Mouse (Mus musculus): ENCODE results near the gene 4933428G20Rik. TPM values are rescaled to one million over a fixed set of nuclear protein-coding genes. Genes with fewer than 3 reads are reported as not detected.

4933428G20Rik gene
- polyA plus RNA-seq, 1 experiment from 2014 or later = 0.15 TPM

DNA sequence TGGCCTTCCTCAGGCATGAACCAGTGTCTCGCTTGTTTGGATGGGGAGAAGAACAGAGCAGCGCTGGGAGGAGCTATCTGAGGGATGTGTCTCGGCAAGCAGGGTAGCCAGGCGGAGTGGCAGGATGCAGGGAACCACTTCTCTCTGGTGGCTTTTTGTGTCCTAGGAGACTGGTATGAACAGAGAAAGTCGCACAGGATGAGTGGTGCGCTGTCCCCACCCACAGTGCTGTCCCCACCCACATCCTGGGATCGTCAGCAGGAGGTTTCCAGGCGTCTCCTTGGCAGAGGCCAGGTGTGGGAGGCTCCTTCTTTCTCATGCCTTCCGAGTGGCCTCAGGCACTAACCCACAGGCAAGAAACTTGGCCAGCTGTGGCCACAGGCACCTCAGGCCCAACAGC lies 2.2 kb upstream of the 4933428G20Rik start:
- H3K9ac ChIP-seq (ENCODE audit: low read depth, low read length) = no peak overlapping the region
- WGBS = 31% methylated on average over 9 of the region's 9 CpGs
- H3K27me3 ChIP-seq (ENCODE audit: control insufficient read depth, insufficient read depth, low read length) = peaks cover 25% of the 10 kb centered on the region
- peaks cover 15% of the 10 kb centered on the region for H3K4me1 ChIP-seq (ENCODE audit: control insufficient read depth, insufficient read depth, low read length)
- no peak overlapping the region for H3K4me3 ChIP-seq (ENCODE audit: low read length)
- no peaks in the 10 kb centered on the region for H3K9me3 ChIP-seq (ENCODE audit: control insufficient read depth, low read length)
- H3K36me3 ChIP-seq (ENCODE audit: control insufficient read depth, insufficient read depth, low read length) = peaks cover 3% of the 10 kb centered on the region; the same call in 1 of the 2 replicates
- ATAC-seq (ENCODE audit: low FRiP score, low TSS enrichment) = no peak
- H3K4me2 ChIP-seq (replicated peaks; ENCODE audit: low read depth, low read length) = no peak overlapping the region
- H3K27ac ChIP-seq (ENCODE audit: low read depth, low read length) = no peak overlapping the region

- Histone ChIP-seq H3K4me1 (ENCODE audit: control insufficient read depth, insufficient read depth, low read length) (peaks cover 15% of the 10 kb centered on the region), H3K36me3 (ENCODE audit: control insufficient read depth, insufficient read depth, low read length) (peaks cover 11% of the 10 kb centered on the region; the same call in 1 of the 2 replicates), H3K27me3 (ENCODE audit: control insufficient read depth, insufficient read depth, low read length) (peaks cover 25% of the 10 kb centered on the region), H3K9me3 (ENCODE audit: control insufficient read depth, low read length) (no peaks in the 10 kb centered on the region), H3K27ac (ENCODE audit: low read depth, low read length) (no peak overlapping the region), H3K9ac (ENCODE audit: low read depth, low read length) (peak overlapping the region; percentile 52; the same call in 1 of the 2 replicates), H3K4me3 (ENCODE audit: low read length) (peak overlapping the region; percentile 35), H3K4me2 (replicated peaks; ENCODE audit: low read depth, low read length) (peak overlapping the region; percentile 65)
- ATAC-seq (ENCODE audit: low FRiP score, low TSS enrichment) = peak; percentile 38; the same call in 1 of the 2 replicates
- 9% methylated on average over 50 of the region's 51 CpGs for WGBS
Observed at GRCm38 (mm10) chr11:97500720-97501448, 744 bp upstream of the 4933428G20Rik start.

DNA sequence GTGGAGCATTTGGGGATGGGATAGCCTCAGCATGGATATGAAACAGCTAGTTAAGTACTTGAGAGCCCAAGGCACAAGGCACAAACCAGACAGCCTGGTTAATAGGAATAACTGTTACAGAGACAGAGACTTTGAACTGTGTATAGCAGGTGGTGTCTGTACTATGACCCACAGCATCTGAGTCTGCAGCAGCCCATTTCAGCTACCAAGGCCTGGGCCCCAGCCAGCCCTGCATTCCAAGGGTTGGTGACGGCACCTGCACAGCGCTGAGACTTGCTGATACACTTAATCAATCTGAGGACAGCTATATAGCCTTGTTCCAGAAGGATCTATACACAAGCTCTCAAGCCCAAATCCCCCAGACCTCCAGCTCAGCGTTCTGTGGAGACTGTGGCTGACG lies 2.6 kb downstream of the 4933428G20Rik start:
- H3K4me2 ChIP-seq (replicated peaks; ENCODE audit: low read depth, low read length) = no peak overlapping the region
- peaks cover 19% of the 10 kb centered on the region; the same call in 1 of the 2 replicates for H3K36me3 ChIP-seq (ENCODE audit: control insufficient read depth, insufficient read depth, low read length)
- H3K4me1 ChIP-seq (ENCODE audit: control insufficient read depth, insufficient read depth, low read length) = peaks cover 15% of the 10 kb centered on the region
- H3K9me3 ChIP-seq (ENCODE audit: control insufficient read depth, low read length) = no peaks in the 10 kb centered on the region
- H3K27me3 ChIP-seq (ENCODE audit: control insufficient read depth, insufficient read depth, low read length) = peaks cover 25% of the 10 kb centered on the region
- H3K27ac ChIP-seq (ENCODE audit: low read depth, low read length) = no peak overlapping the region
- H3K9ac ChIP-seq (ENCODE audit: low read depth, low read length) = no peak overlapping the region
- no peak overlapping the region for H3K4me3 ChIP-seq (ENCODE audit: low read length)
- 87% methylated on average over 4 of the region's 4 CpGs for WGBS
- ATAC-seq (ENCODE audit: low FRiP score, low TSS enrichment) = no peak

- no peak for ATAC-seq (ENCODE audit: low FRiP score, low TSS enrichment)
- Histone ChIP-seq H3K27ac (ENCODE audit: low read depth, low read length) (no peak overlapping the region), H3K4me3 (ENCODE audit: low read length) (no peak overlapping the region), H3K9ac (ENCODE audit: low read depth, low read length) (no peak overlapping the region), H3K4me1 (ENCODE audit: control insufficient read depth, insufficient read depth, low read length) (no peaks in the 10 kb centered on the region), H3K27me3 (ENCODE audit: control insufficient read depth, insufficient read depth, low read length) (no peaks in the 10 kb centered on the region; the same call in 1 of the 2 replicates), H3K36me3 (ENCODE audit: control insufficient read depth, insufficient read depth, low read length) (peaks cover 40% of the 10 kb centered on the region), H3K9me3 (ENCODE audit: control insufficient read depth, low read length) (no peaks in the 10 kb centered on the region), H3K4me2 (replicated peaks; ENCODE audit: low read depth, low read length) (no peak overlapping the region)
- WGBS = 91% methylated on average over 3 of the region's 3 CpGs
Observed at GRCm38 (mm10) chr11:97492836-97493235, 7.3 kb downstream of the 4933428G20Rik start.

DNA sequence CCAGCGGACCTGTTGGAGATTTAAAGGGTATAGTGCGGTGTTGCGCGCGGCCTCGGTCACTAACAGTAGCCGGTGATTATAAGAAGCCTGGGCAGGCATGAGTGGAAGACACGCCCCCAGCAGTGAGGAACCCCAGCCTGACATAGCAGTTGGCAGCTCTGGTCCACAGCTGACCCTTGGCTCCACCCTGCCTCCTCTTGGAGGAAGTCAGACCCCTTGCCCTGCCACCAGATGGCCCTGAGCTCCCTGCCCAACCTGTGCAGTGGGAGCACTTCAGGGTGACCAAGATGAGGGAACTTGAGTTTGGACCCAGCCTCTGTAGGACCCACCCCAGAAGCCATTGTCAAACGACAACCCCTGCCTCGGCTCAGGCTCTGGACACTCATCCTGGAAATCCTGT lies 8.5 kb downstream of the 4933428G20Rik start:
- Histone ChIP-seq H3K9ac (ENCODE audit: low read depth, low read length) (no peak overlapping the region), H3K27ac (ENCODE audit: low read depth, low read length) (no peak overlapping the region), H3K9me3 (ENCODE audit: control insufficient read depth, low read length) (no peaks in the 10 kb centered on the region), H3K4me3 (ENCODE audit: low read length) (no peak overlapping the region), H3K4me1 (ENCODE audit: control insufficient read depth, insufficient read depth, low read length) (no peaks in the 10 kb centered on the region), H3K36me3 (ENCODE audit: control insufficient read depth, insufficient read depth, low read length) (peaks cover 44% of the 10 kb centered on the region), H3K4me2 (replicated peaks; ENCODE audit: low read depth, low read length) (no peak overlapping the region), H3K27me3 (ENCODE audit: control insufficient read depth, insufficient read depth, low read length) (no peaks in the 10 kb centered on the region; the same call in 1 of the 2 replicates)
- ATAC-seq (ENCODE audit: low FRiP score, low TSS enrichment) = no peak
- 66% methylated on average over 10 of the region's 10 CpGs for WGBS

- H3K4me3 ChIP-seq (ENCODE audit: low read length) = no peak overlapping the region
- no peaks in the 10 kb centered on the region; the same call in 1 of the 2 replicates for H3K27me3 ChIP-seq (ENCODE audit: control insufficient read depth, insufficient read depth, low read length)
- H3K4me1 ChIP-seq (ENCODE audit: control insufficient read depth, insufficient read depth, low read length) = 0 out of 2 replicates have a peak, but pooled peaks cover 3% of the 10 kb centered on the region
- H3K27ac ChIP-seq (ENCODE audit: low read depth, low read length) = no peak overlapping the region
- peaks cover 55% of the 10 kb centered on the region for H3K36me3 ChIP-seq (ENCODE audit: control insufficient read depth, insufficient read depth, low read length)
- H3K9me3 ChIP-seq (ENCODE audit: control insufficient read depth, low read length) = no peaks in the 10 kb centered on the region
- WGBS = 24% methylated on average over 16 of the region's 16 CpGs
- no peak overlapping the region for H3K4me2 ChIP-seq (replicated peaks; ENCODE audit: low read depth, low read length)
- no peak overlapping the region for H3K9ac ChIP-seq (ENCODE audit: low read depth, low read length)
- ATAC-seq (ENCODE audit: low FRiP score, low TSS enrichment) = peak; percentile 69
Observed at GRCm38 (mm10) chr11:97489589-97490324, 10.4 kb downstream of the 4933428G20Rik start.

DNA sequence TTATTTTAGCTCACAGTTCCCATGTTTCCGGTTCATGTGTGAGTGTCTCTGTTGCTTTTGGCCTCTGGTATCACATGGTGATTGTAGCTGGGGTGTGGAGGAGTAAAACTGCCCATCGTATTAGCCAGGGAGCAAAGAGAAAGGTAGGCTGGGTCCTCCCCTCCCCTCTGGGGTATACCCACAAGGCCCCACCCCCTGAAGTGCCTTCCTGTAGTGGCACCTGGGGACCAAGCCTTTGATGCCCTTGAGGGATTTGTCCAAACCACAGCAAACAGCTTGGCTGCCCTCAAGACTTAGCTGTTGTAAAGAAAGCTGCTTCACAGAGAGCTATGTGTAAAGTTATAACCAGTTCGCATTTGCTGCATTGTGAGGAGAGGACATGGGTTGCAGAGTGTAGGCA lies 12.5 kb downstream of the 4933428G20Rik start:
- Histone ChIP-seq H3K36me3 (ENCODE audit: control insufficient read depth, insufficient read depth, low read length) (peaks cover 58% of the 10 kb centered on the region), H3K27me3 (ENCODE audit: control insufficient read depth, insufficient read depth, low read length) (no peaks in the 10 kb centered on the region; the same call in 1 of the 2 replicates), H3K9ac (ENCODE audit: low read depth, low read length) (no peak overlapping the region), H3K4me1 (ENCODE audit: control insufficient read depth, insufficient read depth, low read length) (0 out of 2 replicates have a peak, but pooled peaks cover 3% of the 10 kb centered on the region), H3K4me2 (replicated peaks; ENCODE audit: low read depth, low read length) (no peak overlapping the region), H3K4me3 (ENCODE audit: low read length) (no peak overlapping the region), H3K9me3 (ENCODE audit: control insufficient read depth, low read length) (no peaks in the 10 kb centered on the region), H3K27ac (ENCODE audit: low read depth, low read length) (no peak overlapping the region)
- no peak for ATAC-seq (ENCODE audit: low FRiP score, low TSS enrichment)
- WGBS = 42% methylated on average over 3 of the region's 3 CpGs

DNA sequence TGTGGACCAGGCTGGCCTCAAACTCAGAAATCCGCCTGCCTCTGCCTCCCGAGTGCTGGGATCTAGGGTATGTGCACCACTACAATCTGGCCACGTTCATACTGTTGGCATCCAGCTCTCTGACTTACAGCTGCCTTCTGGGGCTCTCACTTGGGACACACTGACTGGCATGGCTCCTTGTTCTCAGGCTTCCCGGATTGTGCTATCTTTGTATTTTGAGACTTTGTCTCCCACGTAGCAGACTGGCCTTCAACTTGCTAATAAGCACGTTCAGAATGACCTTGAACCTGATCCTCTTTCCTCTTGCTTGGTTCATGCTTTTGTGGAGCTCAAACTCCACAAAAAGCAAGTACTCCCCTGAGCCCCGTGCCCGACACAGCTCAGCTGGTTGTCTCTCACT lies 14.5 kb downstream of the 4933428G20Rik start:
- WGBS = 57% methylated on average over 8 of the region's 8 CpGs

DNA sequence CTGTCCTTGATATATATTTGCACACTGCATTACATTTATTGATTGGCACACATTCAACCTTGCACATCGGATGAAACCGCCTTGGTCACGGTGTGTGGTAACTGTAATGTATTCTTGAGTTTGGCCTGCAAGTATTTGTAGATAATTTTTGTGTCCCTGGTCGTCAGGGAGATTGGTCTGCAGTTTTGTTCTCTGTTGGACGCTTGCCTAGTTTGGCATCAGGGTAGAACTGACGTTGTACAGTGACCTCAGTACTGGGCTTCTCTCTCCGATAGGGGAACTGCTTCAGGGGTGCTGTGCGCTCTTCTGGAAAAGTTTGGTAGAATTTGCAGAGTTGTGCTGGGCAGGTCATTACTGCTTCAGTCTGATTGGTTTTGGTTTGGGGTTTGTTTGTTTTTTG lies 20.3 kb downstream of the 4933428G20Rik start:
- H3K4me1 ChIP-seq (ENCODE audit: control insufficient read depth, insufficient read depth, low read length) = peaks cover 8% of the 10 kb centered on the region; the same call in 1 of the 2 replicates
- H3K4me3 ChIP-seq (ENCODE audit: low read length) = no peak overlapping the region
- no peak overlapping the region for H3K27ac ChIP-seq (ENCODE audit: low read depth, low read length)
- WGBS = 88% methylated on average over 8 of the region's 8 CpGs
- H3K27me3 ChIP-seq (ENCODE audit: control insufficient read depth, insufficient read depth, low read length) = no peaks in the 10 kb centered on the region
- peaks cover 43% of the 10 kb centered on the region for H3K36me3 ChIP-seq (ENCODE audit: control insufficient read depth, insufficient read depth, low read length)
- ATAC-seq (ENCODE audit: low FRiP score, low TSS enrichment) = no peak
- H3K4me2 ChIP-seq (replicated peaks; ENCODE audit: low read depth, low read length) = no peak overlapping the region
- no peak overlapping the region for H3K9ac ChIP-seq (ENCODE audit: low read depth, low read length)
- H3K9me3 ChIP-seq (ENCODE audit: control insufficient read depth, low read length) = no peaks in the 10 kb centered on the region

More for the DNA sequence above, 14.5 kb downstream of the 4933428G20Rik start:
- no peaks in the 10 kb centered on the region for H3K9me3 ChIP-seq (ENCODE audit: control insufficient read depth, low read length)
- H3K4me1 ChIP-seq (ENCODE audit: control insufficient read depth, insufficient read depth, low read length) = peaks cover 7% of the 10 kb centered on the region; the same call in 1 of the 2 replicates
- H3K4me2 ChIP-seq (replicated peaks; ENCODE audit: low read depth, low read length) = no peak overlapping the region
- H3K27me3 ChIP-seq (ENCODE audit: control insufficient read depth, insufficient read depth, low read length) = no peaks in the 10 kb centered on the region; the same call in 1 of the 2 replicates
- no peak for ATAC-seq (ENCODE audit: low FRiP score, low TSS enrichment)
- no peak overlapping the region for H3K9ac ChIP-seq (ENCODE audit: low read depth, low read length)
- no peak overlapping the region for H3K4me3 ChIP-seq (ENCODE audit: low read length)
- H3K27ac ChIP-seq (ENCODE audit: low read depth, low read length) = no peak overlapping the region
- peaks cover 40% of the 10 kb centered on the region for H3K36me3 ChIP-seq (ENCODE audit: control insufficient read depth, insufficient read depth, low read length)
